Mouse (Mus musculus) limb, embryonic 10.5 days (tissue): ENCODE measurements at regions not wholly inside any gene's neighbourhood (a gene's known extent, or its start where the extent isn't known, plus 50 kb on each side); places are given as distances from the start of the nearest gene placed in this dataset.

Experiments used
- DNase-seq: peaks from one replicate; pipeline ENCODE4 v3.0.0-alpha.2; 2017; ENCODE audit warnings: low spot score
- H3K27ac ChIP-seq: fragments of 300-500 bp; sonication (generic); 2 replicates; pipeline ENCODE4 v1.5.1; 2016; ENCODE audit warnings: mild to moderate bottlenecking
- H3K27me3 ChIP-seq: fragments of 300-500 bp; sonication (generic); 2 replicates; pipeline ENCODE4 v1.6.1; 2016; ENCODE audit warnings: low read depth, mild to moderate bottlenecking; ENCODE audit not compliant: poor library complexity, severe bottlenecking
- H3K36me3 ChIP-seq: fragments of 300-500 bp; sonication (generic); 2 replicates; pipeline ENCODE4 v1.6.1; 2016; ENCODE audit warnings: mild to moderate bottlenecking, moderate library complexity
- H3K4me1 ChIP-seq: fragments of 300-500 bp; sonication (generic); 2 replicates; pipeline ENCODE4 v1.6.1; 2016
- H3K4me3 ChIP-seq: fragments of 300-500 bp; sonication (generic); 2 replicates; pipeline ENCODE4 v1.5.1; 2016; ENCODE audit warnings: mild to moderate bottlenecking, moderate library complexity
- H3K9me3 ChIP-seq: fragments of 300-500 bp; sonication (generic); replicated peaks from 2 replicates; pipeline ENCODE4 v1.6.1; 2016; ENCODE audit warnings: mild to moderate bottlenecking
- WGBS: fragments of 180-500 bp; shearing (Covaris S2); methylation state at CpG from one replicate; pipeline ENCODE4 v1.1.7; 2016; 5-methylcytosine and 5-hydroxymethylcytosine counted together

GRCm38 (mm10) chr15:51247259-51247658 lies 2637.4 kb upstream of the Gm7489 start:
- Histone ChIP-seq H3K27me3 (no peaks in the 10 kb centered on the region), H3K36me3 (no peaks in the 10 kb centered on the region), H3K9me3 (no peaks in the 10 kb centered on the region), H3K4me1 (no peaks in the 10 kb centered on the region), H3K4me3 (no peak overlapping the region), H3K27ac (no peak overlapping the region)
- no peak for DNase-seq
- 88% methylated on average over 5 of the region's 5 CpGs for WGBS

GRCm38 (mm10) chr15:51248034-51248788 lies 2636.5 kb upstream of the Gm7489 start:
- H3K9me3 ChIP-seq, result no peaks in the 10 kb centered on the region
- WGBS, result 52% methylated on average over 8 of the region's 8 CpGs
- no peaks in the 10 kb centered on the region for H3K27me3 ChIP-seq
- H3K27ac ChIP-seq, result no peak overlapping the region
- no peaks in the 10 kb centered on the region for H3K36me3 ChIP-seq
- no peak overlapping the region for H3K4me3 ChIP-seq
- DNase-seq, result no peak
- H3K4me1 ChIP-seq, result no peaks in the 10 kb centered on the region

- WGBS, result 77% methylated on average over 5 of the region's 5 CpGs
- no peak overlapping the region for H3K27ac ChIP-seq
- H3K4me1 ChIP-seq, result no peaks in the 10 kb centered on the region
- H3K9me3 ChIP-seq, result no peaks in the 10 kb centered on the region
- no peak for DNase-seq
- no peak overlapping the region for H3K4me3 ChIP-seq
- H3K27me3 ChIP-seq, result no peaks in the 10 kb centered on the region
- H3K36me3 ChIP-seq, result no peaks in the 10 kb centered on the region
Observed at GRCm38 (mm10) chr15:51248789-51249040, 2636.0 kb upstream of the Gm7489 start.

GRCm38 (mm10) chr15:51254143-51254542 lies 2630.6 kb upstream of the Gm7489 start:
- H3K27me3 ChIP-seq, result no peaks in the 10 kb centered on the region
- H3K4me3 ChIP-seq, result no peak overlapping the region
- no peak overlapping the region for H3K27ac ChIP-seq
- H3K36me3 ChIP-seq, result no peaks in the 10 kb centered on the region
- DNase-seq, result no peak
- WGBS, result 93% methylated on average over 1 of the region's 1 CpGs
- H3K9me3 ChIP-seq, result no peaks in the 10 kb centered on the region
- no peaks in the 10 kb centered on the region for H3K4me1 ChIP-seq

- Histone ChIP-seq H3K36me3 (no peaks in the 10 kb centered on the region), H3K4me1 (no peaks in the 10 kb centered on the region), H3K27ac (no peak overlapping the region), H3K9me3 (no peaks in the 10 kb centered on the region), H3K27me3 (no peaks in the 10 kb centered on the region), H3K4me3 (no peak overlapping the region)
- no peak for DNase-seq
Observed at GRCm38 (mm10) chr15:51255203-51255615, 2629.5 kb upstream of the Gm7489 start.

GRCm38 (mm10) chr15:51256681-51257080 lies 2628.0 kb upstream of the Gm7489 start:
- WGBS, result 88% methylated on average over 3 of the region's 3 CpGs
- DNase-seq, result no peak
- H3K4me1 ChIP-seq, result no peaks in the 10 kb centered on the region
- H3K9me3 ChIP-seq, result no peaks in the 10 kb centered on the region
- H3K27me3 ChIP-seq, result no peaks in the 10 kb centered on the region
- no peaks in the 10 kb centered on the region for H3K36me3 ChIP-seq
- no peak overlapping the region for H3K27ac ChIP-seq
- no peak overlapping the region for H3K4me3 ChIP-seq

- Histone ChIP-seq H3K36me3 (no peaks in the 10 kb centered on the region), H3K4me1 (no peaks in the 10 kb centered on the region), H3K27me3 (no peaks in the 10 kb centered on the region), H3K4me3 (no peak overlapping the region), H3K9me3 (no peaks in the 10 kb centered on the region), H3K27ac (no peak overlapping the region)
- WGBS, result 74% methylated on average over 5 of the region's 5 CpGs
- DNase-seq, result no peak
Observed at GRCm38 (mm10) chr15:51264599-51265163, 2620.0 kb upstream of the Gm7489 start.

- H3K4me1 ChIP-seq, result no peaks in the 10 kb centered on the region
- WGBS, result 71% methylated on average over 1 of the region's 1 CpGs
- H3K4me3 ChIP-seq, result no peak overlapping the region
- no peaks in the 10 kb centered on the region for H3K9me3 ChIP-seq
- no peak for DNase-seq
- H3K27ac ChIP-seq, result no peak overlapping the region
- H3K36me3 ChIP-seq, result no peaks in the 10 kb centered on the region
- no peaks in the 10 kb centered on the region for H3K27me3 ChIP-seq
Observed at GRCm38 (mm10) chr15:51265971-51266370, 2618.7 kb upstream of the Gm7489 start.

- WGBS, result 87% methylated on average over 9 of the region's 9 CpGs
- H3K4me1 ChIP-seq, result no peaks in the 10 kb centered on the region
Observed at GRCm38 (mm10) chr15:51271632-51272312, 2612.9 kb upstream of the Gm7489 start.

GRCm38 (mm10) chr15:51285334-51285733 lies 2599.4 kb upstream of the Gm7489 start:
- WGBS, result 70% methylated on average over 2 of the region's 2 CpGs
- Histone ChIP-seq H3K27ac (no peak overlapping the region), H3K9me3 (no peaks in the 10 kb centered on the region), H3K27me3 (no peaks in the 10 kb centered on the region), H3K4me1 (peaks cover 7% of the 10 kb centered on the region; the same call in 1 of the 2 replicates), H3K4me3 (no peak overlapping the region), H3K36me3 (no peaks in the 10 kb centered on the region)
- no peak for DNase-seq

More at GRCm38 (mm10) chr15:51271632-51272312, 2612.9 kb upstream of the Gm7489 start:
- no peaks in the 10 kb centered on the region for H3K27me3 ChIP-seq
- no peak for DNase-seq
- no peak overlapping the region for H3K4me3 ChIP-seq
- no peaks in the 10 kb centered on the region for H3K9me3 ChIP-seq
- no peak overlapping the region for H3K27ac ChIP-seq
- H3K36me3 ChIP-seq, result no peaks in the 10 kb centered on the region

- Histone ChIP-seq H3K27ac (no peak overlapping the region), H3K36me3 (no peaks in the 10 kb centered on the region), H3K27me3 (no peaks in the 10 kb centered on the region), H3K4me1 (peaks cover 7% of the 10 kb centered on the region; the same call in 1 of the 2 replicates), H3K9me3 (no peaks in the 10 kb centered on the region), H3K4me3 (no peak overlapping the region)
- WGBS, result 85% methylated on average over 3 of the region's 3 CpGs
- DNase-seq, result no peak
Observed at GRCm38 (mm10) chr15:51286352-51286751, 2598.4 kb upstream of the Gm7489 start.

- WGBS, result 50% methylated on average over 9 of the region's 9 CpGs
- H3K27me3 ChIP-seq, result no peaks in the 10 kb centered on the region
- no peaks in the 10 kb centered on the region for H3K9me3 ChIP-seq
- no peaks in the 10 kb centered on the region for H3K36me3 ChIP-seq
- H3K27ac ChIP-seq, result no peak overlapping the region
- DNase-seq, result no peak
- H3K4me3 ChIP-seq, result no peak overlapping the region
- H3K4me1 ChIP-seq, result peaks cover 7% of the 10 kb centered on the region; the same call in 1 of the 2 replicates
Observed at GRCm38 (mm10) chr15:51288911-51289432, 2595.7 kb upstream of the Gm7489 start.

GRCm38 (mm10) chr15:51289916-51290315 lies 2594.8 kb upstream of the Gm7489 start:
- Histone ChIP-seq H3K4me1 (peaks cover 7% of the 10 kb centered on the region; the same call in 1 of the 2 replicates), H3K27me3 (no peaks in the 10 kb centered on the region), H3K36me3 (no peaks in the 10 kb centered on the region), H3K27ac (no peak overlapping the region), H3K9me3 (no peaks in the 10 kb centered on the region), H3K4me3 (no peak overlapping the region)
- DNase-seq, result no peak
- 76% methylated on average over 9 of the region's 9 CpGs for WGBS
